Mouse (Mus musculus): ENCODE measurements around the gene Rangrf. TPM values are rescaled to one million over a fixed set of nuclear protein-coding genes. Genes with fewer than 3 reads are reported as not detected.
A peak's percentile ranks its signal among the peaks of the same experiment; 100 is the strongest.
"Not testable (repeated sequence)": the region's sequence is repeated elsewhere in the genome, so short reads cannot be mapped to it uniquely, and the experiment has no call there.

Rangrf gene
- polyA plus RNA-seq, 1 experiment from 2014 or later: 55.9 TPM

DNA sequence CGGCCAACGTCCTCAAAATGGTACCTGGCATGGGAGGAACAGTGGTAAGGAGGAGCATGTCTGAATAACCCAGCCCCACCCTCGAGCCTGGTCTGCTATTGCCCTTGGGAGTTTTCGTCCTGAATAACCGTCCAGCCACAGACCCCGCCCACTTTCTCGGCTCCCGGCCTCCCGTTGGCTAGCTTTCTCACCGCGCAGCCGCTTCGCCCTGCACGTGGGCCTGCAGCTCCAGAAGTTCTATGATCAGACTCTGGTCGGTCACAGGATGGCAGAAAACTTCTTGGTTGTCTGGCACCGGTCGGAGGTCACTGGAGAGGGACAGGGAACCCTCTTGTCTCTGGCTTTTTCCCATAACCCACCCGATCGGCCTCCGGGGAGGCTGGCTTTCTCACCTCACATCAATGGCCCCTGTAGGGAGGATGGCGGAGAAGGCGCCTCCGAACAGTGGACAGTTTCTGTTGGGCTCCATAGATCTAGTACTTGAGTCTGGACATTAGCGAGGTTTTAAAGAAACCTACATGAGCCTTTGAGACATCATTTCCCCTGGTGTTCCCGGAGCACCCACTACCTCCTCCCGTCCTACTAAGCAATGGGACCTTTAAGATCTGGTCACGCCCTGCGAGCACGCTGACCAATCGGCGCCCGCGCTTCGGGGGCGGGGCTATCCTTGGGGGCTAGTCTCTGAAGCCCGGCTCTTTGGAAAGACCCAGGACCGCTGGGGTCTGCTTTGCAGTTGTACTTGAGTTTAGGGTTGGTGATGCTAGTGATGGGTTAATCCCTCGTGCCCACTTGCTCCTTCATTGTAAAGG lies 1.5 kb downstream of the Rangrf start:
- peak; percentile 85 for ATAC-seq (ENCODE audit: insufficient read depth, low FRiP score, low read depth)
- H3K27me3 ChIP-seq (replicated peaks); H3K9ac ChIP-seq; H3K27ac ChIP-seq; H3K36me3 ChIP-seq; H3K9me3 ChIP-seq: not testable (repeated sequence)
- H3K4me2 ChIP-seq: peak overlapping the region; percentile 78
- peak overlapping the region; percentile 45 for H3K4me3 ChIP-seq (replicated peaks)
- under 1% methylated on average over 38 of the region's 38 CpGs for WGBS
- peaks cover 20% of the 10 kb centered on the region for H3K4me1 ChIP-seq

DNA sequence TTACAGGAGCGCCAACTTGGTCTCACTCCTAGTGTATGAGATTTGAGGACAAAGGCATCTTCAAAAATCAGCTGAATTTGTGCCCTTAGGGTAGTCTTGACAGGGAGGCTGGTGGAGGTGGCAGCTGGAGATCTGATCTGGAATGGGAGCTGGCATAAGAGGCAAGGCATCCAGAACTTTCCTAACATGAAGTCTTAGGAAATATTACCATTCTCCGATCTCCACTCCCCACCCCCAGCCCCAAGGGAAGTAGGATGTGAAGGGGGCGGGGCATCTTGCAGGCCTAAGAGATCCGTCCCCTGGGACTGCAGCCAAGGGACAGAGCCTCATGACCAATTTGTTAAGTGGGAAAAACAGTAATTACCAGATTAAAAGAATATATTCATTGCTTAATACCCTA lies 4.8 kb downstream of the Rangrf start:
- no peak for ATAC-seq (ENCODE audit: insufficient read depth, low FRiP score, low read depth)
- no peaks in the 10 kb centered on the region for H3K36me3 ChIP-seq
- H3K27ac ChIP-seq: no peak overlapping the region
- no peak overlapping the region for H3K4me3 ChIP-seq (replicated peaks)
- peaks cover 30% of the 10 kb centered on the region for H3K4me1 ChIP-seq
- H3K9ac ChIP-seq: no peak overlapping the region
- H3K9me3 ChIP-seq: no peaks in the 10 kb centered on the region
- H3K27me3 ChIP-seq (replicated peaks): no peaks in the 10 kb centered on the region
- WGBS: 65% methylated on average over 4 of the region's 4 CpGs
- no peak overlapping the region for H3K4me2 ChIP-seq

- H3K9ac ChIP-seq: no peak overlapping the region
- H3K4me2 ChIP-seq: peak overlapping the region; percentile 91; the same call in 1 of the 2 replicates
- no peak overlapping the region for H3K4me3 ChIP-seq (replicated peaks)
- no peaks in the 10 kb centered on the region for H3K9me3 ChIP-seq
- no peaks in the 10 kb centered on the region for H3K36me3 ChIP-seq
- WGBS: 87% methylated on average over 11 of the region's 11 CpGs
- no peak for ATAC-seq (ENCODE audit: insufficient read depth, low FRiP score, low read depth)
- peaks cover 27% of the 10 kb centered on the region for H3K4me1 ChIP-seq
- H3K27me3 ChIP-seq (replicated peaks): no peaks in the 10 kb centered on the region
- no peak overlapping the region for H3K27ac ChIP-seq
Observed at GRCm38 (mm10) chr11:68968752-68969151, 6.2 kb downstream of the Rangrf start.

- H3K4me1 ChIP-seq: peaks cover 22% of the 10 kb centered on the region
- peak within 1 kb of the TSS; percentile 64 for H3K4me3 ChIP-seq (replicated peaks)
- H3K9me3 ChIP-seq: no peaks in the 10 kb centered on the region
- no peaks in the 10 kb centered on the region for H3K27me3 ChIP-seq (replicated peaks)
- H3K36me3 ChIP-seq: no peaks in the 10 kb centered on the region
- peak; percentile 97 for ATAC-seq (ENCODE audit: insufficient read depth, low FRiP score, low read depth)
- under 1% methylated on average over 50 of the region's 50 CpGs for WGBS
- H3K9ac ChIP-seq: peak within 1 kb of the TSS; percentile 50
- H3K4me2 ChIP-seq: peak within 1 kb of the TSS; percentile 91
- peak within 1 kb of the TSS; percentile 74; the same call in 1 of the 2 replicates for H3K27ac ChIP-seq
Observed at GRCm38 (mm10) chr11:68967337-68968282, 7.4 kb downstream of the Rangrf start, which contains the start of gene Slc25a35. Gene Slc25a35 (plus strand): TSS chr11:68968131.

GRCm38 (mm10) chr11:68966554-68966953 lies 8.4 kb downstream of the Rangrf start:
- Histone ChIP-seq H3K36me3 (no peaks in the 10 kb centered on the region), H3K4me2 (no peak overlapping the region), H3K4me3 (replicated peaks) (no peak overlapping the region), H3K4me1 (peaks cover 21% of the 10 kb centered on the region), H3K27ac (no peak overlapping the region; the same call in 1 of the 2 replicates), H3K9ac (no peak overlapping the region), H3K27me3 (replicated peaks) (no peaks in the 10 kb centered on the region), H3K9me3 (no peaks in the 10 kb centered on the region)
- WGBS: 33% methylated on average over 1 of the region's 1 CpGs
- no peak for ATAC-seq (ENCODE audit: insufficient read depth, low FRiP score, low read depth)

- Histone ChIP-seq H3K27ac (no peak overlapping the region), H3K4me3 (replicated peaks) (no peak overlapping the region), H3K9me3 (no peaks in the 10 kb centered on the region), H3K4me1 (peaks cover 18% of the 10 kb centered on the region), H3K9ac (no peak overlapping the region), H3K4me2 (no peak overlapping the region), H3K36me3 (no peaks in the 10 kb centered on the region), H3K27me3 (replicated peaks) (no peaks in the 10 kb centered on the region)
- WGBS: 27% methylated on average over 3 of the region's 3 CpGs
- no peak for ATAC-seq (ENCODE audit: insufficient read depth, low FRiP score, low read depth)
Observed at GRCm38 (mm10) chr11:68965845-68966244, 9.1 kb downstream of the Rangrf start.

GRCm38 (mm10) chr11:68965050-68965449 lies 9.9 kb downstream of the Rangrf start:
- no peak overlapping the region for H3K4me2 ChIP-seq
- H3K27ac ChIP-seq: no peak overlapping the region
- H3K4me3 ChIP-seq (replicated peaks): no peak overlapping the region
- no peaks in the 10 kb centered on the region for H3K9me3 ChIP-seq
- no peaks in the 10 kb centered on the region for H3K27me3 ChIP-seq (replicated peaks)
- H3K9ac ChIP-seq: no peak overlapping the region
- ATAC-seq (ENCODE audit: insufficient read depth, low FRiP score, low read depth): no peak
- no peaks in the 10 kb centered on the region for H3K36me3 ChIP-seq
- H3K4me1 ChIP-seq: peaks cover 15% of the 10 kb centered on the region

- ATAC-seq (ENCODE audit: insufficient read depth, low FRiP score, low read depth): no peak
- Histone ChIP-seq H3K4me1 (peaks cover 10% of the 10 kb centered on the region), H3K4me2 (no peak overlapping the region), H3K4me3 (replicated peaks) (no peak overlapping the region), H3K36me3 (no peaks in the 10 kb centered on the region), H3K27me3 (replicated peaks) (no peaks in the 10 kb centered on the region), H3K9ac (no peak overlapping the region), H3K27ac (no peak overlapping the region), H3K9me3 (no peaks in the 10 kb centered on the region)
- 80% methylated on average over 2 of the region's 2 CpGs for WGBS
Observed at GRCm38 (mm10) chr11:68963405-68963804, 11.6 kb downstream of the Rangrf start.

- not testable (repeated sequence) for H3K9me3 ChIP-seq; H3K4me2 ChIP-seq; H3K9ac ChIP-seq; H3K4me3 ChIP-seq (replicated peaks); H3K36me3 ChIP-seq; ATAC-seq (ENCODE audit: insufficient read depth, low FRiP score, low read depth); H3K27ac ChIP-seq; H3K4me1 ChIP-seq; H3K27me3 ChIP-seq (replicated peaks)
- WGBS: 17% methylated on average over 11 of the region's 11 CpGs
Observed at GRCm38 (mm10) chr11:68962159-68962558, 12.8 kb downstream of the Rangrf start.

DNA sequence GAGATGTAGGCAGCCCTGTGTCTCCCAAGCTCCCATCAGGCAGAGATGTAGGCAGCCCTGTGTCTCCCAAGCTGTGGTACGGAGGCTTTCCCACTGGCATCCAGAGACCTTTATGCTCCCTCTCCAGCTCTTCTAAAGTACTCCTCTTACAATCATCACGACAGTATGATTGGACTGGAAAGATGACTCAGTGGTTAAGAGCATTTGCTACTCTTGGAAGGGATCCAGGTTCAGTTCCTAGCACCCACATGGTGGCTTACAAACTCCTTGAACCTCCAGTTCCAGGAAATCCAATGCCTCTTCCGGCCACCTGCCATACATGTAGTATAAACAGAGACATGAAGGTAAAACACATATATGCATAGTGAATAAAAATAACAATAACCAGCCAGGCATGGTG lies 13.4 kb downstream of the Rangrf start:
- Histone ChIP-seq H3K27me3 (replicated peaks) (no peaks in the 10 kb centered on the region), H3K9me3 (no peaks in the 10 kb centered on the region), H3K4me2 (no peak overlapping the region), H3K4me3 (replicated peaks) (no peak overlapping the region), H3K4me1 (no peaks in the 10 kb centered on the region), H3K36me3 (no peaks in the 10 kb centered on the region), H3K9ac (no peak overlapping the region), H3K27ac (no peak overlapping the region)
- ATAC-seq (ENCODE audit: insufficient read depth, low FRiP score, low read depth): no peak
- WGBS: 61% methylated on average over 3 of the region's 3 CpGs

DNA sequence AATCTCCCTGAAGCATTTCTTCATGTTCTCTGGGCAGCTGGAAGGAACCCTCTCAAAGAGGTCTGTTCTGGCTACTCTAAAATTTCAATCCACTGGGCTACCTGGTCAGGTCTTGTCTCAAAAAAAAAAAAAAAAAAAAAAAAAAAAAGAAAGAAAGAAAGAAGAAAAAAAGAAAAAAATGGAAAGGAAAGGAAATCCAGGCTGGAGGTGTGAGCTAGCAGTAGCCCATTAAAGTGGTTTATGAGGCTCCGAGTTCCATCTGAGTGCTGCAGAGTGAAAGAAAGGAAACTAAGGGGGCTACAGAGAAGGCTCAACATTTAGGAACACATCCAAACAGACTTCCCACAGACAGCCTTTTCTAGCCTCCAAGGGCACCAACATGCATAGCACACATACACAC lies 17.0 kb downstream of the Rangrf start:
- Histone ChIP-seq H3K9ac (no peak overlapping the region), H3K4me3 (replicated peaks) (no peak overlapping the region), H3K4me2 (no peak overlapping the region), H3K27me3 (replicated peaks) (peaks cover 19% of the 10 kb centered on the region; the same call in 1 of the 2 replicates), H3K27ac (no peak overlapping the region), H3K36me3 (no peaks in the 10 kb centered on the region), H3K9me3 (no peaks in the 10 kb centered on the region), H3K4me1 (peaks cover 10% of the 10 kb centered on the region)
- ATAC-seq (ENCODE audit: insufficient read depth, low FRiP score, low read depth): no peak
- 81% methylated on average over 1 of the region's 1 CpGs for WGBS

GRCm38 (mm10) chr11:68957308-68957707 lies 17.7 kb downstream of the Rangrf start, which contains the start of gene Arhgef15:
Gene Arhgef15 (minus strand): TSS chr11:68957480.
- Histone ChIP-seq H3K4me3 (replicated peaks) (peak within 1 kb of the TSS; percentile 16), H3K27me3 (replicated peaks) (peaks cover 19% of the 10 kb centered on the region; the same call in 1 of the 2 replicates), H3K4me2 (0 out of 2 replicates have a peak within 1 kb of the TSS, but pooled peaks have one; percentile 8), H3K4me1 (peaks cover 10% of the 10 kb centered on the region), H3K36me3 (no peaks in the 10 kb centered on the region), H3K27ac (peak within 1 kb of the TSS; percentile 51; the same call in 1 of the 2 replicates), H3K9me3 (no peaks in the 10 kb centered on the region), H3K9ac (no peak within 1 kb of the TSS)
- no peak for ATAC-seq (ENCODE audit: insufficient read depth, low FRiP score, low read depth)
- 46% methylated on average over 8 of the region's 8 CpGs for WGBS
